Mouse (Mus musculus) kidney, postnatal 0 days (tissue): ENCODE data around the gene Gabrb2. TPM values are rescaled to one million over a fixed set of nuclear protein-coding genes. Genes with fewer than 3 reads are reported as not detected.
A peak's percentile ranks its signal among the peaks of the same experiment; 100 is the strongest.

Experiments used
- ATAC-seq: fragments of 200-750 bp; cut with Nextera tagmentation; replicated peaks from 2 replicates; pipeline ENCODE4 v1.8.0; 2017; ENCODE audit warnings: low read depth, moderate number of reproducible peaks, moderate TSS enrichment, moderate library complexity; ENCODE audit not compliant: low FRiP score
- DNase-seq: peaks from one replicate; pipeline ENCODE4 v3.0.0-alpha.2; 2016; ENCODE audit warnings: low spot score
- H3K27ac ChIP-seq: fragments of 300-500 bp; sonication (generic); 2 replicates; pipeline ENCODE4 v1.5.1; 2014; ENCODE audit warnings: mild to moderate bottlenecking
- H3K27me3 ChIP-seq: fragments of 300-500 bp; sonication (generic); 2 replicates; pipeline ENCODE4 v1.6.1; 2014; ENCODE audit warnings: low read length, mixed read lengths; ENCODE audit not compliant: insufficient read depth
- H3K36me3 ChIP-seq: fragments of 300-500 bp; sonication (generic); 2 replicates; pipeline ENCODE4 v1.6.1; 2014; ENCODE audit warnings: low read length, mixed read lengths; ENCODE audit not compliant: insufficient read depth
- H3K4me1 ChIP-seq: fragments of 300-500 bp; sonication (generic); replicated peaks from 2 replicates; pipeline ENCODE4 v1.6.1; 2014; ENCODE audit warnings: antibody characterized with exemption, low read length, mixed read lengths; ENCODE audit not compliant: insufficient read depth
- H3K4me2 ChIP-seq: fragments of 300-500 bp; sonication (generic); 2 replicates; pipeline ENCODE4 v1.6.1; 2014; ENCODE audit warnings: mild to moderate bottlenecking, low read length, moderate library complexity, mixed read lengths
- H3K4me3 ChIP-seq: fragments of 300-500 bp; sonication (generic); replicated peaks from 2 replicates; pipeline ENCODE4 v1.5.1; 2014; ENCODE audit warnings: low read depth, low read length
- H3K9ac ChIP-seq: fragments of 300-500 bp; sonication (generic); 2 replicates; pipeline ENCODE4 v1.6.1; 2014; ENCODE audit warnings: low read depth, low read length
- H3K9me3 ChIP-seq: fragments of 300-500 bp; sonication (generic); replicated peaks from 2 replicates; pipeline ENCODE4 v1.6.1; 2016; ENCODE audit warnings: low read length, inconsistent platforms, mixed read lengths
- CTCF ChIP-seq: IDR thresholded peaks from 2 replicates; pipeline ENCODE4 v1.5.1; 2016; ENCODE audit warnings: antibody characterized with exemption, low read depth, mild to moderate bottlenecking, moderate library complexity
- WGBS: fragments of 180-500 bp; shearing (Covaris S2); extraction: QIAGEN DNeasy Blood & Tissue Kit; methylation state at CpG from one replicate; pipeline ENCODE4 v1.1.7; 2014; 5-methylcytosine and 5-hydroxymethylcytosine counted together
- polyA plus RNA-seq: library from polyadenylated mRNA; unstranded; fragments of >200 nt; fragmentation: Nextera tagmentation; extraction: Ambion mirVana; gene quantifications from 2 replicates; pipeline ENCODE4 v1.2.1, GENCODE M21; 2015

Gabrb2 gene
- polyA plus RNA-seq, 1 experiment from 2014 or later: 0.37 TPM

DNA sequence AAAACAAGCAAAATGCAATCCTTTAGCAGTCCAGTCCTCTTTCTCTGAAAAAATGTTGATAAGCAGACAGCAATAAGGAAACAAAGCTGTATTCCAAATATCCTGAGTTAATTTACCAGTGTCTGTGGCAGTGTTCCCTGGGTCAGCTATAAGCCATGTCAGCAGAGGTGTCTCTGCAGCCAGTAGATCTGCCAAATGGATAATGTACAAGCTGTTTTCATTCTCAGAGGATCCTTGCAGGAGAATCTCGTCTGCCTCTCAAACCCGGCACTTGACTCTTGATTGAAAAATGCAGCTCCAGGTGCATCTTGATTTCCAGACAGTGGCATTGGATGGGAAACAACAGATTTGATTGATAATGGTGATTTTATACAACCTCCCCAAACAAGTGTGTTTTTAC is 198.6 kb downstream of the Gabrb2 start:
- Histone ChIP-seq H3K27me3 (no peaks in the 10 kb centered on the region), H3K36me3 (no peaks in the 10 kb centered on the region), H3K9ac (no peak overlapping the region), H3K4me3 (no peak overlapping the region), H3K27ac (no peak overlapping the region), H3K4me2 (no peak overlapping the region), H3K4me1 (no peaks in the 10 kb centered on the region), H3K9me3 (no peaks in the 10 kb centered on the region)
- TF ChIP-seq CTCF: no peak
- ATAC-seq (no peak), DNase-seq (no peak)
- 35% methylated on average over 2 of the region's 2 CpGs for WGBS

GRCm38 (mm10) chr11:42621109-42621508 is 201.6 kb downstream of the Gabrb2 start:
- WGBS: 83% methylated on average over 4 of the region's 4 CpGs

GRCm38 (mm10) chr11:42650111-42650510 is 230.6 kb downstream of the Gabrb2 start:
- no peak overlapping the region for H3K27ac ChIP-seq
- H3K9me3 ChIP-seq: no peaks in the 10 kb centered on the region
- no peak overlapping the region for H3K4me3 ChIP-seq
- TF ChIP-seq CTCF: no peak
- H3K36me3 ChIP-seq: no peaks in the 10 kb centered on the region
- DNase-seq (peak; percentile 60), ATAC-seq (no peak)
- H3K9ac ChIP-seq: no peak overlapping the region
- no peaks in the 10 kb centered on the region for H3K27me3 ChIP-seq
- no peaks in the 10 kb centered on the region for H3K4me1 ChIP-seq
- 29% methylated on average over 5 of the region's 5 CpGs for WGBS
- H3K4me2 ChIP-seq: no peak overlapping the region

More at GRCm38 (mm10) chr11:42621109-42621508, 201.6 kb downstream of the Gabrb2 start:
- no peaks in the 10 kb centered on the region for H3K27me3 ChIP-seq
- no peak for TF ChIP-seq CTCF
- H3K27ac ChIP-seq: no peak overlapping the region
- no peak overlapping the region for H3K4me3 ChIP-seq
- no peaks in the 10 kb centered on the region for H3K9me3 ChIP-seq
- no peaks in the 10 kb centered on the region for H3K4me1 ChIP-seq
- DNase-seq (no peak), ATAC-seq (no peak)
- H3K9ac ChIP-seq: no peak overlapping the region
- no peak overlapping the region for H3K4me2 ChIP-seq
- H3K36me3 ChIP-seq: no peaks in the 10 kb centered on the region

DNA sequence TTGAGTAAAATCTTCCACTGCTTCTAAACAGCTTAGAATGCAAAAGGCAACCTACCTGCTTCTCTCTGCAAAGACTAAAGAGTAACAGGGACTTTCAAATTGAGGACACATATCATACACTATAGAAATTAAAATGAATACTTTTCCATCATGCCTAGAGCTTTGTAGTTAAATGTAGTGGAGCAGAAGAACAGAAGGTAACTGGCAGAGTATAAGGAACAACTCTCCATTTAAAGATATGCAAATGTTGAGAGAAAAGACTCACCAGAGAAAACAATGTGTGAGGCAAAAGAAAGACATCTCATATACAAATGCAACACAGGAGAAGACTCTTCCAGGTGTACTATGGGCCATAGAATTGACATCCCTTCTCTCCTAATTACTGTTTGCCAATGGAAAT is 232.0 kb downstream of the Gabrb2 start:
- Histone ChIP-seq H3K4me2 (no peak overlapping the region), H3K27ac (no peak overlapping the region), H3K27me3 (no peaks in the 10 kb centered on the region), H3K36me3 (no peaks in the 10 kb centered on the region), H3K4me3 (no peak overlapping the region), H3K9ac (no peak overlapping the region), H3K4me1 (no peaks in the 10 kb centered on the region), H3K9me3 (no peaks in the 10 kb centered on the region)
- no peak for DNase-seq
- no peak for TF ChIP-seq CTCF
- no peak for ATAC-seq

DNA sequence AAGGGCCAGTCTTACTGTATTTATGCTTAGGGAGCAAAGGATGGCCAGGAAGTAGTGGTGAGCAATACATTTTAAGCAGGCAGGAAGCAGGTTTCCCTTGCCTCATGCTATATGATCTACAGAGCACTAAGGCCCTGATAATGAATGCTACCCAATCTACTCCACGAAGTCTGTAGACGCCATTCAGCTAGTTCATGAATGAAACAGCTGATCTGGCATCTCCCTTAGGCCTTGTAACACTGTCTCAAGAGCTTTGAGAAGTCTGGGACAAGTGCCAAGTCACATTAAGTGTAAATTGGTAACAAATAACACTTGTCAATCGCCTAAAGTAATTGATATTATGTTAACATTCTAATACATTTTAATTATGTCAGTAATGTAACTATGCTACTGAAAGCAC is 234.6 kb downstream of the Gabrb2 start:
- no peak overlapping the region for H3K27ac ChIP-seq
- no peaks in the 10 kb centered on the region for H3K27me3 ChIP-seq
- no peaks in the 10 kb centered on the region for H3K36me3 ChIP-seq
- H3K9me3 ChIP-seq: no peaks in the 10 kb centered on the region
- no peak for DNase-seq
- no peak overlapping the region for H3K4me3 ChIP-seq
- ATAC-seq: no peak
- no peak for TF ChIP-seq CTCF
- no peaks in the 10 kb centered on the region for H3K4me1 ChIP-seq
- H3K9ac ChIP-seq: no peak overlapping the region
- 56% methylated on average over 3 of the region's 3 CpGs for WGBS
- no peak overlapping the region for H3K4me2 ChIP-seq

DNA sequence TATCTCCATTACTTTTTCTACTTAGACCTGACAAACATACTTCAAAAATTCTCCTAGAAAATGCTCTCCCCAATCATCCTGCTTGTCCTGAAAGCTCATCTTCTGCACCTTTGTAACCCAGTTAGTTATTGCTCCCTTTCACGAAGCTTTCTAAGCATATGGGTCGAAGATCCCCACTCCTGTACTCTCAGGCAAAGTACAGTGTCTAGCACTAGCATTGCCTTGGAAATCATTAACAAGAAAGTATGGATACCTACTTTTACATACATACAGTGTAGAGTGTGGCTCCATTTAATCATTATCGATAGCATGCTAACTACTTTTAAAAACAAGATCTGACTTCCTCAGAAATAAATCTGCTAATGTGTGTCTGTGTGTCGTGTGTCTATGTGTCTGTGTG is 249.1 kb downstream of the Gabrb2 start:
- WGBS: 86% methylated on average over 4 of the region's 4 CpGs
- no peaks in the 10 kb centered on the region for H3K4me1 ChIP-seq
- no peak for TF ChIP-seq CTCF
- no peak overlapping the region for H3K4me2 ChIP-seq
- H3K27me3 ChIP-seq: no peaks in the 10 kb centered on the region
- H3K4me3 ChIP-seq: no peak overlapping the region
- no peak for ATAC-seq
- no peak overlapping the region for H3K9ac ChIP-seq
- no peak for DNase-seq
- no peaks in the 10 kb centered on the region for H3K9me3 ChIP-seq
- H3K36me3 ChIP-seq: no peaks in the 10 kb centered on the region
- no peak overlapping the region for H3K27ac ChIP-seq

Other genes with a start within 250 kb of the Gabrb2 start
- gene Gabra1, start 236.8 kb upstream of the Gabrb2 start, polyA plus RNA-seq: 0.33 and 0.68 TPM in 2 replicates
- not detected in 2 replicates for gene Gabra6, start 98.7 kb upstream of the Gabrb2 start, polyA plus RNA-seq